Mouse (Mus musculus): ENCODE measurements around the gene Cryzl1.

GRCm38 (mm10) chr16:91765816-91766210, 37.0 kb upstream of the Cryzl1 start:
- TF ChIP-seq POLR2A (IDR thresholded peaks at IDR 0.05; ENCODE audit: insufficient read length, low read depth), result no peak
- no peak for TF ChIP-seq USF1 (IDR thresholded peaks at IDR 0.05; ENCODE audit: low read depth)
- TF ChIP-seq TCF3 (IDR thresholded peaks at IDR 0.05; ENCODE audit: insufficient read length, low read depth), result no peak
- TF ChIP-seq MAX (IDR thresholded peaks at IDR 0.05; ENCODE audit: low read depth), result no peak
- no peak for TF ChIP-seq MYOG (IDR thresholded peaks at IDR 0.05; ENCODE audit: control insufficient read depth in 1 of 3, insufficient read depth in 1 of 3, insufficient read length in 2 of 3, low read depth in 2 of 3)
- no peak for TF ChIP-seq POLR2AphosphoS2 (IDR thresholded peaks at IDR 0.05; ENCODE audit: insufficient read length, low read depth)
- no peak for TF ChIP-seq MYOD1 (IDR thresholded peaks at IDR 0.05; ENCODE audit: control insufficient read depth in 1 of 3, insufficient read length in 2 of 3, low read depth in 2 of 3)
- no peak for TF ChIP-seq TCF12 (IDR thresholded peaks at IDR 0.05; ENCODE audit: insufficient read depth, poor library complexity, severe bottlenecking)
- TF ChIP-seq CEBPB (IDR thresholded peaks at IDR 0.05; ENCODE audit: insufficient read depth, poor library complexity, severe bottlenecking), result no peak
- no peak for TF ChIP-seq E2F4 (IDR thresholded peaks at IDR 0.05; ENCODE audit: insufficient read depth)
